Mouse (Mus musculus) thymus, postnatal 10 days (tissue): Measurements from ENCODE around the gene Lrrn4cl.
"Not testable (repeated sequence)": the region's sequence is repeated elsewhere in the genome, so short reads cannot be mapped to it uniquely, and the experiment has no call there.

ENCODE experiments used
- DNase-seq, 2 experiments: peaks; one replicate each; pipeline ENCODE4 v3.0.0; 2021; ENCODE audit warnings: low spot score in 2 of 2

Lrrn4cl gene

GRCm38 (mm10) chr19:8881034-8881392, 30.4 kb downstream of the Lrrn4cl start:
- DNase-seq, result no peak

DNA sequence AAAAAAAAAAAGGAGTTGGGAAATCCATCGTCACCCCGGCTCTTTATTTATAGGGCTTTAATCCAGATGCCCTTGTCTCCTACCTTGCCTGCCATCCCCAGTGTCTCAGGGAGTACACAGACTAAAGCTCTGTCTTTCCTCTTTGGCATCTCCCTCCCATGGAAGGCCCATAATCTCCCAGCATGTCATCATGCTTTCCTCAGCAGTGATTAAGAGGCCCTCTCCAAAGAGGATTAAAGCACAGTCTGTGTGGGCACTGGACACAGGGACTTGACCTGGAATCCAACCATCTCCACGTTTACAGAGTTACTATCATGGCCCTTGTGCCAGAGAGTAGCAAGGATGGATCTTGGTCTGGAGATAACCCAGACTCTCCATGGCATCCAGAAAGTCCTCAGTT, 33.0 kb downstream of the Lrrn4cl start, which contains the start of the genes Lbhd1 and Gm49403:
Gene Lbhd1, plus strand, starts transcription at position 117 of the 400 bp plus-strand sequence.
Gene Gm49403, plus strand, starts transcription at position 315 of the 400 bp plus-strand sequence.
- no peak for DNase-seq

- DNase-seq, result no peak
Observed at GRCm38 (mm10) chr19:8886916-8887584, 36.5 kb downstream of the Lrrn4cl start.

DNA sequence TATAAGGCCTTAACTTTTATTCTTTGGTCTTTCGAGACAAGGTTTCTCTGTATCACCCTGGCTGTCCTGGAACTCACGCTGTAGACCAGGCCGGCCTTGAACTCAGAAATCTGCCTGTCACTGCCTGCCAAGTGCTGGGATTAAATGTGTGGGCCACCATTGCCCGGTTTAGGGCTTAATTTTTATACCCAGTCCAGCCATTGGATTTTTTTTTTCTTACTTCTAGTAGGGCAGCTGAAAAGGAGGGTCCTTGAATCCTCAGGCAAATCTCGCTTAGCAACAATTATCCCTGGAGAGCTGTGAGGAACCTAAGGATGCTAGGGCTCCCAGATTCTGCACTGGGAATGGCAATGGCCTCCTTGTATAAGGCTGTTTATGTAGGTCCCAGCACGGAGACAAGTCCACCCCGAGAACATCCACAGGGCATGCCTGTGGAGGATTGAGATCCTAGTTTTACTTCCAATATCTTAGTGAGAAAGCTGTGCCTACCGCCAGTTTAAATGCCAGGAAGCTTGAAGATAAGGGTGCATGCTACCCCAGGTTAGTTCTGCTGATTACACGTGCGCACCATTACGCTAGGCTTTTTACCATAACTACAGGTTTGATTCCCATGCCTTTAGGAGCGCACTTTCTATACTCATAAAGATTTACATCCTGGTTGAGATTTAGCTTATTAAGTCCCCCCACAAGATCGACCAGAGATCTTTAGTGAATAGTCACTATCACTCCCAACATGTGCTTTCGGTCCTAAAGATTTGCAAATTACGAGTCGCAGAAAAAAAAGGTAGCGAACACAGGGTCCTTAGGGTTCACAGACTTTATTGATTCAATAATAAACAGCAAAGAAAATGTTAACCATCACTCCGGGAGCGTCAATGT, 37.3 kb downstream of the Lrrn4cl start:
- DNase-seq, result no peak

DNA sequence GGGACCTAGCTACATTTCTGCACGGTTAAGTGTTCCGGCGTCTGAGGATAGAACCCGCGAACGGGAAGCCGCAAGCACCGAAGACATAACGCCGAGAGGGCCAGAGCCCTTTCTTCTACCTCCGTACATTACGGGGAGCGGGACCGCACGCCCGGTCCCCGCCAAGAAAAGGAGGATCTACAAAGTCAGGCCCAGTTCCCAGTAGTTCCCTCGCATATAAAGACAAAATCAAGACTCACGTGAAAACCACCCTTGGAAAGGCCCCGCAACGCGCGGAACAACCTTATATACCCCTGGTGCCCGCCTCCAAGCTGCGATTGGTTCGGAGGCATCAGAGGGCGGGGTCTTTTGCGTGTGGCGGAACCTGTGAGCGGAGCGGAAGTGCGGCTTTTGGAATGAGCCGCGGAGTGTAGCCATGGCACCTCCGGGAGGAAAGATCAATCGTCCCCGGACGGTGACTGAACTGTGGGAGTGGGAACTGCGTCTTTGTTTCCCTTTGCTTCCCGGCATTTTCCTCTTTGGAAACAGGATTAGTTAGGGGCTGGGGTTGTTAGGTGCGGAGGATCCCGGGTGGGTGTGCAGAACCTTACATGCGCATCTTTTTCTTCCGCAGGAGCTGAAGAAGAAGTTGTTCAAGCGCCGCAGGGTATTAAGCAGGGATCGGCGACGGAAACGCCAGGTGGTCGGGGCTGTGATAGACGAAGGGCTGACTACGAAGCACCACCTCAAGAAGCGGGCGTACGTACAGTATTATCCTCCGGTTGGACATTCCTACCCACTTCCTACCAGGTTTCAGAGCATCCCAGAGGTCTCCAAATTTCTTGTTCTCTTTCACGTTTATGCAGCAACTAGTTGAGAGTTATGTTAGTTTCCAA, 38.2 kb downstream of the Lrrn4cl start, which contains the start of the genes 1810009A15Rik and Gm49416:
Gene 1810009A15Rik, plus strand, starts transcription at position 343 of the 875 bp plus-strand sequence.
Gene Gm49416, plus strand, starts transcription at position 416 of the 875 bp plus-strand sequence.
- DNase-seq, result peak; percentile 94 to 96

- peak; percentile 73 to 83 for DNase-seq
Observed at GRCm38 (mm10) chr19:8892829-8893766, 42.5 kb downstream of the Lrrn4cl start, which contains the start of gene Ints5. Gene Ints5 (plus strand): TSS chr19:8893005.

GRCm38 (mm10) chr19:8895397-8895960, 44.9 kb downstream of the Lrrn4cl start:
- DNase-seq, result no peak

- DNase-seq, result not testable (repeated sequence)
Observed at GRCm38 (mm10) chr19:8896231-8896630, 45.7 kb downstream of the Lrrn4cl start.

GRCm38 (mm10) chr19:8897211-8897864, 46.8 kb downstream of the Lrrn4cl start:
- not testable (repeated sequence) for DNase-seq

GRCm38 (mm10) chr19:8897865-8898495, 47.4 kb downstream of the Lrrn4cl start, which contains the start of gene Ganab:
Gene Ganab (plus strand): TSS chr19:8898071.
- peak; percentile 90 to 92 for DNase-seq

GRCm38 (mm10) chr19:8898576-8898975, 48.0 kb downstream of the Lrrn4cl start:
- DNase-seq, result no peak

DNA sequence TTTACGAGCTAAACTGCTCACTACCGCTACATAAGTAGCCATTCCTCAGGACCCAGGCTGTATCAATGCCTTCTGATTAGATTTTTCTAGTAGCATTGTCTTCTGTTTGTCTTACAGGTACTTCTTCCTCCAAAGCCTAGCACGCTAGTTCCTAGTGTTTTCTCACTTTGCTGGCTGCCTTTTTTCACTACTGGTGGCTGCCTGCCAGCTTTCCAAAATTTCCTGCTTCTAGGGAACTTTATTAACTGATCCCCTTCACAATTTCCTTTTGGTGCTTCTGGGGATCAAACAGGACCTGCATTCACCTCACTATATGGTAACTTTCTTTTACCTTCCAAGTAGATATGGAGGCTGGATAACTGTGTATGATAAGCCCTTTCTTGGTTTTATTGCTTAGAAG, 48.5 kb downstream of the Lrrn4cl start:
- DNase-seq, result no peak

DNA sequence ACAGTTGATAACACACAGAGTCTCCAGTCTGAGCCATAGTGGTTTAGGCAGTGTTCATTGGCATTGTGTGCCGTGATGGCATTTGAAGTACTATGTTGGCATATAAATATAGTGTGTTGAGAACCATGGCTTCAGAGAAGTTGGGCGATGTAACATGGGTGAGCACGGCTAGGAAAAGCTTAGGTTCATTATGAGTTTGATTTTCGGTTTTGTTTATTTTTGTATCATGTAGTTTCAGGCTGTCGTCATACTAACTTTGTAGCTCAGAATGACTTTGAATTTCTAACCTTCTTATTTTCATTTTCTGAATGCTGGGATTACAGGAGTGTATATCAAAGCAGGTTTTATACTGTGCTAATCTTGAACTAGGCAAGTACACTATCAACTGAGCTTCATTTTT, 52.8 kb downstream of the Lrrn4cl start:
- no peak for DNase-seq
